Mouse (Mus musculus): ENCODE measurements around the gene Cln5. TPM values are rescaled to one million over a fixed set of nuclear protein-coding genes. Genes with fewer than 3 reads are reported as not detected.
A peak's percentile ranks its signal among the peaks of the same experiment; 100 is the strongest.

Gene Cln5
- polyA plus RNA-seq, 1 experiment from 2014 or later = 17.1 TPM

DNA sequence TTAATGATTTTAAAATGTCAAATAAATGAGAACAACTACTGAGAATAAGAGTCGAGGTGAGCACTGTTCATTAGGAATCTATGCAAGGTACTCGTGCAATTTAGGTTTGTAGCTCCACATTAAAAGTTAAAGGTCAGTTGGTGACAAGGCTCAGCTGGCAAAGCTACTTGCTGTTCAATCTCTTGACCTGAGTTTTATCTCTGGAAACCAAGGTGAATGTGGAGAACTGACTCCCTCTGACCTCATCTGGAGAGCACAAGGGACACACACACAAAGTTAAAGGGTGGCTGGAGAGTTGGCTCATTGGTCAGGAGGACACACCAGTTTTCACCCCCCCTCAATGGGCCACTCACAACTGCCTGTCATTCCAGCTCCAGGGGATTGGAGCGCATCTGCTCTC, 31.2 kb downstream of the Cln5 start:
- no peak for TF ChIP-seq CTCF (IDR thresholded peaks at IDR 0.05; ENCODE audit: low read depth)
- Histone ChIP-seq H3K27me3 (replicated peaks; ENCODE audit: control insufficient read depth, insufficient read depth, low read length) (no peaks in the 10 kb centered on the region), H3K27ac (ENCODE audit: low read depth, low read length) (peak overlapping the region; percentile 28; the same call in 1 of the 2 replicates)

DNA sequence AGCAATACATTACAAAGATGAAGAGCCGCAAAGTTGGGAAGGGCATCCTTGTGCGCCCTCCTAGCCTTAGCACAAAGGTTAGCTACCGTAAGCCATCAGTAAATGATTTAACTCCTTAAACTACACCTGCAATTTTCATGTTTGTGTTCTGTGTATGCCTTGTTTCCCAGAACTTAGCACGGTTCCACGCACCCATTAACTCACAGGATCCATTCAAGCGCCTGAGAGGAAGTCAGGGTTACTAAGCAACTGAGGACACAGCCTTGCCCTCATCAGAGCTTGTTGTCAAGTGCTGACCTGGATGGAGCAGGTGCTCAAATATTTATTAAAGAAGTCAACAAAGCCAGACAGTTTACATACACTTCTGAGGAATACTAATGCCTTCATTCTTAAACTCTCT, 32.2 kb downstream of the Cln5 start:
- 0 out of 2 replicates have a peak, but pooled peaks cover 7% of the 10 kb centered on the region for H3K4me1 ChIP-seq (replicated peaks; ENCODE audit: control insufficient read depth, insufficient read depth, low read length)
- H3K4me3 ChIP-seq (ENCODE audit: low read depth, low read length) = no peak overlapping the region
- ATAC-seq = peak; percentile 15; the same call in 1 of the 2 replicates
- TF ChIP-seq CTCF (IDR thresholded peaks at IDR 0.05; ENCODE audit: low read depth) = no peak
- no peak overlapping the region for H3K9ac ChIP-seq (ENCODE audit: low read depth, low read length)
- peak overlapping the region; percentile 83 for H3K27ac ChIP-seq (ENCODE audit: low read depth, low read length)
- H3K36me3 ChIP-seq (ENCODE audit: control insufficient read depth, insufficient read depth) = no peaks in the 10 kb centered on the region
- WGBS = 38% methylated on average over 6 of the region's 6 CpGs
- H3K4me2 ChIP-seq (replicated peaks; ENCODE audit: low read depth) = no peak overlapping the region; the same call in 1 of the 2 replicates
- H3K9me3 ChIP-seq (ENCODE audit: control insufficient read depth) = no peaks in the 10 kb centered on the region
- no peaks in the 10 kb centered on the region for H3K27me3 ChIP-seq (replicated peaks; ENCODE audit: control insufficient read depth, insufficient read depth, low read length)

More for the DNA sequence above, 31.2 kb downstream of the Cln5 start:
- H3K4me2 ChIP-seq (replicated peaks; ENCODE audit: low read depth) = no peak overlapping the region
- 63% methylated on average over 3 of the region's 3 CpGs for WGBS
- H3K4me3 ChIP-seq (ENCODE audit: low read depth, low read length) = no peak overlapping the region
- no peaks in the 10 kb centered on the region for H3K9me3 ChIP-seq (ENCODE audit: control insufficient read depth)
- H3K4me1 ChIP-seq (replicated peaks; ENCODE audit: control insufficient read depth, insufficient read depth, low read length) = 0 out of 2 replicates have a peak, but pooled peaks cover 8% of the 10 kb centered on the region
- H3K36me3 ChIP-seq (ENCODE audit: control insufficient read depth, insufficient read depth) = peaks cover 2% of the 10 kb centered on the region; the same call in 1 of the 2 replicates
- no peak overlapping the region for H3K9ac ChIP-seq (ENCODE audit: low read depth, low read length)
- no peak for ATAC-seq

- H3K4me3 ChIP-seq (ENCODE audit: low read depth, low read length) = no peak overlapping the region
- 0 out of 2 replicates have a peak, but pooled peaks cover 4% of the 10 kb centered on the region for H3K4me1 ChIP-seq (replicated peaks; ENCODE audit: control insufficient read depth, insufficient read depth, low read length)
- H3K36me3 ChIP-seq (ENCODE audit: control insufficient read depth, insufficient read depth) = no peaks in the 10 kb centered on the region
- no peaks in the 10 kb centered on the region for H3K27me3 ChIP-seq (replicated peaks; ENCODE audit: control insufficient read depth, insufficient read depth, low read length)
- no peak overlapping the region for H3K4me2 ChIP-seq (replicated peaks; ENCODE audit: low read depth)
- peak; percentile 65 for ATAC-seq
- H3K9ac ChIP-seq (ENCODE audit: low read depth, low read length) = no peak overlapping the region
- WGBS = 37% methylated on average over 10 of the region's 10 CpGs
- no peak for TF ChIP-seq CTCF (IDR thresholded peaks at IDR 0.05; ENCODE audit: low read depth)
- no peaks in the 10 kb centered on the region for H3K9me3 ChIP-seq (ENCODE audit: control insufficient read depth)
- H3K27ac ChIP-seq (ENCODE audit: low read depth, low read length) = peak overlapping the region; percentile 83
Observed at GRCm38 (mm10) chr14:103102731-103103335, 32.8 kb downstream of the Cln5 start.

DNA sequence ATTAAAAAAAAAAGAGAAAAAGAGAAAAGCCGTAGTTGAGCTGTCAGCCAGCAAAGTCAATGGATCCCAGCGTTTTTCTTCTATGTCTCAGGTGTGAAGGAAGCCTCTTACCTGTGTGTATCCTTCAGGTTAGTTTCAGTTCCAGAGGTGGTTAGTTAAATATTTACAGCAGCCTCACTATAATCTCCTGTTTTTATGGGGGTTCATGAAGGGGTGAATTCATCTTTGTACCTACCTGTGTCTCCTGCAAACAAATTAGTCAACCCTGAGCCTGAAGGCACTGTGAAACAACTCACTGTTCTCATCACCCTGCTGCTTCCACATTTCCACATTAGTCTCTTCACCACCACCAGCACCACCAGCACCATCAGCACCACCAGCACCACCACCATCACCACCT, 36.3 kb downstream of the Cln5 start:
- no peak overlapping the region for H3K27ac ChIP-seq (ENCODE audit: low read depth, low read length)
- H3K36me3 ChIP-seq (ENCODE audit: control insufficient read depth, insufficient read depth) = no peaks in the 10 kb centered on the region
- H3K9ac ChIP-seq (ENCODE audit: low read depth, low read length) = no peak overlapping the region
- TF ChIP-seq CTCF (IDR thresholded peaks at IDR 0.05; ENCODE audit: low read depth) = no peak
- WGBS = 55% methylated on average over 2 of the region's 2 CpGs
- H3K4me1 ChIP-seq (replicated peaks; ENCODE audit: control insufficient read depth, insufficient read depth, low read length) = 0 out of 2 replicates have a peak, but pooled peaks cover 4% of the 10 kb centered on the region
- no peak overlapping the region for H3K4me3 ChIP-seq (ENCODE audit: low read depth, low read length)
- H3K4me2 ChIP-seq (replicated peaks; ENCODE audit: low read depth) = no peak overlapping the region
- no peaks in the 10 kb centered on the region for H3K27me3 ChIP-seq (replicated peaks; ENCODE audit: control insufficient read depth, insufficient read depth, low read length)
- peak; percentile 79 for ATAC-seq
- H3K9me3 ChIP-seq (ENCODE audit: control insufficient read depth) = no peaks in the 10 kb centered on the region

GRCm38 (mm10) chr14:103109971-103110370, 40.0 kb downstream of the Cln5 start:
- ATAC-seq = no peak
- no peaks in the 10 kb centered on the region for H3K27me3 ChIP-seq (replicated peaks; ENCODE audit: control insufficient read depth, insufficient read depth, low read length)
- no peak for TF ChIP-seq CTCF (IDR thresholded peaks at IDR 0.05; ENCODE audit: low read depth)
- WGBS = 82% methylated on average over 4 of the region's 4 CpGs
- no peaks in the 10 kb centered on the region for H3K9me3 ChIP-seq (ENCODE audit: control insufficient read depth)
- H3K4me3 ChIP-seq (ENCODE audit: low read depth, low read length) = no peak overlapping the region
- no peak overlapping the region for H3K27ac ChIP-seq (ENCODE audit: low read depth, low read length)
- no peak overlapping the region for H3K4me2 ChIP-seq (replicated peaks; ENCODE audit: low read depth)
- H3K4me1 ChIP-seq (replicated peaks; ENCODE audit: control insufficient read depth, insufficient read depth, low read length) = no peaks in the 10 kb centered on the region
- H3K36me3 ChIP-seq (ENCODE audit: control insufficient read depth, insufficient read depth) = peaks cover 3% of the 10 kb centered on the region; the same call in 1 of the 2 replicates
- H3K9ac ChIP-seq (ENCODE audit: low read depth, low read length) = no peak overlapping the region

GRCm38 (mm10) chr14:103112606-103113363, 42.8 kb downstream of the Cln5 start:
- 81% methylated on average over 3 of the region's 3 CpGs for WGBS
- Histone ChIP-seq H3K27ac (ENCODE audit: low read depth, low read length) (no peak overlapping the region), H3K27me3 (replicated peaks; ENCODE audit: control insufficient read depth, insufficient read depth, low read length) (no peaks in the 10 kb centered on the region), H3K4me1 (replicated peaks; ENCODE audit: control insufficient read depth, insufficient read depth, low read length) (no peaks in the 10 kb centered on the region), H3K36me3 (ENCODE audit: control insufficient read depth, insufficient read depth) (peaks cover 16% of the 10 kb centered on the region; the same call in 1 of the 2 replicates), H3K4me3 (ENCODE audit: low read depth, low read length) (no peak overlapping the region), H3K9ac (ENCODE audit: low read depth, low read length) (no peak overlapping the region), H3K9me3 (ENCODE audit: control insufficient read depth) (no peaks in the 10 kb centered on the region), H3K4me2 (replicated peaks; ENCODE audit: low read depth) (no peak overlapping the region)
- ATAC-seq = no peak
- no peak for TF ChIP-seq CTCF (IDR thresholded peaks at IDR 0.05; ENCODE audit: low read depth)

All from intestine, postnatal 0 days (tissue).